ENCODE assay signal across 25 mouse cellular contexts in genomic region chr2:170817112-170817703, GRCm38 (mm10).
DNase-seq lines count a peak whose midpoint lies in the region; ATAC-seq and TF ChIP-seq lines count a peak whose summit lies in the region.
"Had no signal": no experiment of that assay in that cellular context is flagged by ENCODE, and none has a peak within 500 bp of the region (broad histone marks: within the 10 kb centered on the region; RNA-seq: fewer than 3 reads in every experiment).

No protein-coding gene starts in this region.

- H3K27me3 ChIP-seq in forebrain, embryonic 11.5 days (ENCODE audit: control insufficient read depth, insufficient read depth, low read length): no peaks in the 10 kb centered on the region
- no peaks in the 10 kb centered on the region for H3K27me3 ChIP-seq in forebrain, embryonic 14.5 days (replicated peaks; ENCODE audit: control insufficient read depth, insufficient read depth, low read length)
- no peaks in the 10 kb centered on the region for H3K27me3 ChIP-seq in lung, embryonic 14.5 days (ENCODE audit: insufficient read depth, low read length)
- H3K27me3 ChIP-seq in lung, embryonic 16.5 days (ENCODE audit: control insufficient read depth, insufficient read depth, low read depth, low read length): no peaks in the 10 kb centered on the region
- H3K27me3 ChIP-seq: CH12.LX; embryonic facial prominence, embryonic 12.5 days; forebrain, embryonic 12.5 days; forebrain, embryonic 15.5 days; Patski had no signal

- no peak overlapping the region for H3K27ac ChIP-seq in forebrain, embryonic 11.5 days (ENCODE audit: low read depth, low read length)
- no peak overlapping the region for H3K27ac ChIP-seq in forebrain, embryonic 14.5 days (ENCODE audit: low read depth, low read length)
- peak overlapping the region; percentile 75 for H3K27ac ChIP-seq in lung, embryonic 14.5 days (ENCODE audit: low read depth)
- no peak overlapping the region for H3K27ac ChIP-seq in lung, embryonic 16.5 days (ENCODE audit: low read length)
- H3K27ac ChIP-seq: embryonic facial prominence, embryonic 10.5 days; embryonic facial prominence, embryonic 12.5 days; forebrain, embryonic 12.5 days; forebrain, embryonic 15.5 days had no signal

- ATAC-seq in forebrain, embryonic 11.5 days (replicated peaks; ENCODE audit: low FRiP score): no peak
- ATAC-seq in forebrain, embryonic 14.5 days: no peak
- ATAC-seq in lung, embryonic 14.5 days (ENCODE audit: insufficient read depth): peak; percentile 86
- peak; percentile 81 for ATAC-seq in lung, embryonic 16.5 days (ENCODE audit: low read depth)
- ATAC-seq: activated CD4-positive, CD25-positive, alpha-beta regulatory T cell, adult 4 months; CD4-positive, CD25-positive, alpha-beta regulatory T cell, adult 4 months; forebrain, embryonic 15.5 days; Patski had no signal

- WGBS in forebrain, embryonic 11.5 days: 88% methylated on average over 4 of the region's 4 CpGs
- 81% methylated on average over 4 of the region's 4 CpGs for WGBS in forebrain, embryonic 14.5 days
- WGBS in lung, embryonic 14.5 days: 26% methylated on average over 4 of the region's 4 CpGs
- 26% methylated on average over 4 of the region's 4 CpGs for WGBS in lung, embryonic 16.5 days

- no peak overlapping the region for H3K4me3 ChIP-seq in forebrain, embryonic 11.5 days (ENCODE audit: low read depth, low read length)
- no peak overlapping the region for H3K4me3 ChIP-seq in forebrain, embryonic 14.5 days (ENCODE audit: low read depth, low read length)
- no peak overlapping the region for H3K4me3 ChIP-seq in lung, embryonic 14.5 days (ENCODE audit: low read depth, low read length)
- no peak overlapping the region for H3K4me3 ChIP-seq in lung, embryonic 16.5 days (ENCODE audit: low read length)
- H3K4me3 ChIP-seq: embryonic facial prominence, embryonic 10.5 days; embryonic facial prominence, embryonic 12.5 days; forebrain, embryonic 12.5 days; forebrain, embryonic 15.5 days had no signal

- peak; percentile 18 for DNase-seq in forebrain, embryonic 11.5 days (ENCODE audit: low spot score)
- DNase-seq in forebrain, embryonic 14.5 days (ENCODE audit: low spot score): no peak
- peak; percentile 72 for DNase-seq in lung, embryonic 14.5 days
- no peak for DNase-seq in lung, postnatal 25 days (ENCODE audit: low spot score)
- DNase-seq in lung, adult 18-20 months: no peak
- DNase-seq: adrenal gland, adult 8-10 months; adrenal gland, postnatal 14 days; adrenal gland, postnatal 36 days; B cell, adult 2 months; cerebellum, adult 11-12 months; cerebellum, adult 2 months; cerebellum, adult 9-10 months; cerebellum, postnatal 10 days; cerebellum, postnatal 25 days; forebrain, postnatal 0 days had no signal

- peaks cover 4% of the 10 kb centered on the region; the same call in 1 of the 2 replicates for H3K9me3 ChIP-seq in forebrain, embryonic 11.5 days (ENCODE audit: control insufficient read depth, low read length)
- peaks cover 10% of the 10 kb centered on the region; the same call in 1 of the 2 replicates for H3K9me3 ChIP-seq in forebrain, embryonic 14.5 days (replicated peaks; ENCODE audit: control insufficient read depth, low read length)
- peaks cover 7% of the 10 kb centered on the region; the same call in 1 of the 2 replicates for H3K9me3 ChIP-seq in lung, embryonic 14.5 days (ENCODE audit: low read depth, low read length)
- peaks cover 5% of the 10 kb centered on the region for H3K9me3 ChIP-seq in lung, embryonic 16.5 days (ENCODE audit: control insufficient read depth, low read length)
- H3K9me3 ChIP-seq: forebrain, embryonic 12.5 days had no signal

- no peak overlapping the region for H3K4me2 ChIP-seq in forebrain, embryonic 11.5 days (ENCODE audit: low read depth, low read length, severe bottlenecking)
- H3K4me2 ChIP-seq in forebrain, embryonic 14.5 days (ENCODE audit: low read length): no peak overlapping the region
- H3K4me2 ChIP-seq in lung, embryonic 14.5 days: no peak overlapping the region
- no peak overlapping the region for H3K4me2 ChIP-seq in lung, embryonic 16.5 days (ENCODE audit: low read depth, low read length)
- H3K4me2 ChIP-seq: embryonic facial prominence, embryonic 12.5 days; forebrain, embryonic 12.5 days; forebrain, embryonic 15.5 days had no signal

- TF ChIP-seq CTCF in lung, embryonic 14.5 days (IDR thresholded peaks at IDR 0.05; ENCODE audit: low read depth): no peak

- no peaks in the 10 kb centered on the region for H3K36me3 ChIP-seq in forebrain, embryonic 11.5 days (ENCODE audit: control insufficient read depth, insufficient read depth, low read length)
- H3K36me3 ChIP-seq in forebrain, embryonic 14.5 days (ENCODE audit: control insufficient read depth, insufficient read depth, low read length): no peaks in the 10 kb centered on the region
- H3K36me3 ChIP-seq in lung, embryonic 14.5 days (ENCODE audit: insufficient read depth): no peaks in the 10 kb centered on the region
- no peaks in the 10 kb centered on the region for H3K36me3 ChIP-seq in lung, embryonic 16.5 days (ENCODE audit: control insufficient read depth, insufficient read depth, low read length)
- H3K36me3 ChIP-seq: embryonic facial prominence, embryonic 12.5 days; forebrain, embryonic 12.5 days; G1E had no signal

- no peaks in the 10 kb centered on the region for H3K4me1 ChIP-seq in forebrain, embryonic 11.5 days (replicated peaks; ENCODE audit: control insufficient read depth, insufficient read depth, low read length)
- H3K4me1 ChIP-seq in forebrain, embryonic 14.5 days (ENCODE audit: control insufficient read depth, insufficient read depth, low read length): no peaks in the 10 kb centered on the region
- H3K4me1 ChIP-seq in lung, embryonic 14.5 days (ENCODE audit: insufficient read depth): no peaks in the 10 kb centered on the region
- peaks cover 2% of the 10 kb centered on the region; the same call in 1 of the 2 replicates for H3K4me1 ChIP-seq in lung, embryonic 16.5 days (replicated peaks; ENCODE audit: control insufficient read depth, insufficient read depth, low read length)
- H3K4me1 ChIP-seq: embryonic facial prominence, embryonic 10.5 days; embryonic facial prominence, embryonic 12.5 days; forebrain, embryonic 12.5 days had no signal

- no peak overlapping the region for H3K9ac ChIP-seq in forebrain, embryonic 11.5 days (ENCODE audit: low read length)
- no peak overlapping the region for H3K9ac ChIP-seq in forebrain, embryonic 14.5 days (ENCODE audit: low read length)
- no peak overlapping the region for H3K9ac ChIP-seq in lung, embryonic 14.5 days
- H3K9ac ChIP-seq in lung, embryonic 16.5 days (ENCODE audit: low read length): no peak overlapping the region
- H3K9ac ChIP-seq: embryonic facial prominence, embryonic 12.5 days; forebrain, embryonic 12.5 days; forebrain, embryonic 15.5 days; forebrain, postnatal 0 days had no signal

Comparison
In these comparisons a context has a peak if more than half of its experiments do, and no peak if none do; other contexts are left out.
1. DNase-seq: peak in forebrain, embryonic 11.5 days (single experiment) and lung, embryonic 14.5 days (single experiment); none in forebrain, embryonic 14.5 days (single experiment), lung, postnatal 25 days (single experiment) and lung, adult 18-20 months (0 of 2).
2. ATAC-seq: peak in lung, embryonic 14.5 days (single experiment) and lung, embryonic 16.5 days (single experiment); none in forebrain, embryonic 11.5 days (single experiment) and forebrain, embryonic 14.5 days (single experiment).